Mouse (Mus musculus): ENCODE measurements around the gene Eda. TPM values are rescaled to one million over a fixed set of nuclear protein-coding genes. Genes with fewer than 3 reads are reported as not detected.
A peak's percentile ranks its signal among the peaks of the same experiment; 100 is the strongest.

The Eda gene
- total and polyA plus RNA-seq, 3 experiments: 0.13 to 0.40 (median 0.30) TPM

- H3K79me2 ChIP-seq (replicated peaks; ENCODE audit: control insufficient read depth, extremely low read depth, insufficient read depth, poor library complexity, severe bottlenecking): no peaks in the 10 kb centered on the region
- TF ChIP-seq PAX5 (IDR thresholded peaks at IDR 0.05; ENCODE audit: low read length) (no peak), E2F4 (IDR thresholded peaks at IDR 0.05; ENCODE audit: insufficient replicate concordance, low read depth, low read length) (no peak)
- H3K4me3 ChIP-seq (replicated peaks in 1 of 3; ENCODE audit: low read depth in 2 of 3, low read length in 2 of 3, poor library complexity in 1 of 3): peak overlapping the region in 2 of 3 experiments; percentile 24 to 54
- H3K9me3 ChIP-seq (replicated peaks; ENCODE audit: low read length): no peaks in the 10 kb centered on the region
- peaks cover 2 to 3% of the 10 kb centered on the region in 2 experiments; a peak in 1 of 4 replicates for H3K4me1 ChIP-seq (ENCODE audit: control insufficient read depth in 1 of 2, insufficient read depth in 2 of 2)
- no peak overlapping the region for H3K9ac ChIP-seq (ENCODE audit: insufficient read depth, low read depth)
- H3K27ac ChIP-seq (ENCODE audit: insufficient read depth, low read depth): no peak overlapping the region
- peak overlapping the region; percentile 74 for H3K4me2 ChIP-seq (ENCODE audit: insufficient read depth, low read depth, poor library complexity, severe bottlenecking)
- dilution Hi-C loops (cut with MboI; ENCODE audit: extremely low pct_ligation_motif_present, extremely low pct_unique_long_range_greater_than_20kb, low sequenced_read_pairs) (no loop called here), in situ Hi-C loops (cut with MboI; ENCODE audit: low pct_ligation_motif_present, low pct_unique_long_range_greater_than_20kb, low sequenced_read_pairs) (no loop called here)
- no peaks in the 10 kb centered on the region for H3K36me3 ChIP-seq (replicated peaks in 1 of 2; ENCODE audit: control insufficient read depth in 1 of 2, insufficient read depth in 1 of 2, low read length in 1 of 2)
- no peaks in the 10 kb centered on the region for H3K27me3 ChIP-seq (replicated peaks)
- DNase-seq (ENCODE audit: extremely low read depth): no peak
Measured at GRCm38 (mm10) chrX:99975985-99976924, 849 bp downstream of the Eda start.

- Histone ChIP-seq H3K36me3 (replicated peaks in 1 of 2; ENCODE audit: control insufficient read depth in 1 of 2, insufficient read depth in 1 of 2, low read length in 1 of 2) (no peaks in the 10 kb centered on the region), H3K27ac (ENCODE audit: insufficient read depth, low read depth) (no peak overlapping the region), H3K79me2 (replicated peaks; ENCODE audit: control insufficient read depth, extremely low read depth, insufficient read depth, poor library complexity, severe bottlenecking) (no peaks in the 10 kb centered on the region), H3K9ac (ENCODE audit: insufficient read depth, low read depth) (no peak overlapping the region), H3K9me3 (replicated peaks; ENCODE audit: low read length) (no peaks in the 10 kb centered on the region), H3K4me3 (replicated peaks in 1 of 3; ENCODE audit: low read depth in 2 of 3, low read length in 2 of 3, poor library complexity in 1 of 3) (no peak overlapping the region), H3K4me2 (ENCODE audit: insufficient read depth, low read depth, poor library complexity, severe bottlenecking) (no peak overlapping the region), H3K4me1 (ENCODE audit: control insufficient read depth in 1 of 2, insufficient read depth in 2 of 2) (peaks cover 2 to 3% of the 10 kb centered on the region in 2 experiments; a peak in 1 of 4 replicates), H3K27me3 (replicated peaks) (no peaks in the 10 kb centered on the region)
- TF ChIP-seq HCFC1 (IDR thresholded peaks at IDR 0.05; ENCODE audit: low read depth, low read length): no peak
- peak; percentile 24; the same call in 1 of the 2 replicates for TF ChIP-seq SMC3 (IDR thresholded peaks at IDR 0.05; ENCODE audit: low read depth, low read length)
- TF ChIP-seq POLR2A (IDR thresholded peaks at IDR 0.05; ENCODE audit: low read depth, low read length): no peak
- peak; percentile 25 for TF ChIP-seq RAD21 (IDR thresholded peaks at IDR 0.05; ENCODE audit: low read depth, low read length)
- peak in 1 of 2 experiments; percentile 44; a peak in 1 of 4 replicates for TF ChIP-seq CTCF (conservative IDR thresholded peaks at IDR 0.05 in 1 of 2, IDR thresholded peaks at IDR 0.05 in 1 of 2; ENCODE audit: low read depth in 2 of 2, low read length in 2 of 2)
- no peak for TF ChIP-seq EP300 (IDR thresholded peaks at IDR 0.05; ENCODE audit: low read length)
- TF ChIP-seq JUND (conservative IDR thresholded peaks at IDR 0.05; ENCODE audit: low read depth, low read length): no peak
- no peak for TF ChIP-seq ZMIZ1 (IDR thresholded peaks at IDR 0.05; ENCODE audit: low read depth, low read length)
- no peak for TF ChIP-seq KAT2A (IDR thresholded peaks at IDR 0.05; ENCODE audit: insufficient replicate concordance, low read length)
- dilution Hi-C loops (cut with MboI; ENCODE audit: extremely low pct_ligation_motif_present, extremely low pct_unique_long_range_greater_than_20kb, low sequenced_read_pairs) (no loop called here), in situ Hi-C loops (cut with MboI; ENCODE audit: low pct_ligation_motif_present, low pct_unique_long_range_greater_than_20kb, low sequenced_read_pairs) (no loop called here)
- peak; percentile 16 for DNase-seq (ENCODE audit: extremely low read depth)
Measured at GRCm38 (mm10) chrX:99978354-99978753, 2.9 kb downstream of the Eda start.

- Histone ChIP-seq H3K27ac (ENCODE audit: insufficient read depth, low read depth) (no peak overlapping the region), H3K36me3 (replicated peaks in 1 of 2; ENCODE audit: control insufficient read depth in 1 of 2, insufficient read depth in 1 of 2, low read length in 1 of 2) (no peaks in the 10 kb centered on the region), H3K9me3 (replicated peaks; ENCODE audit: low read length) (no peaks in the 10 kb centered on the region), H3K27me3 (replicated peaks) (no peaks in the 10 kb centered on the region), H3K9ac (ENCODE audit: insufficient read depth, low read depth) (no peak overlapping the region), H3K4me3 (replicated peaks in 1 of 3; ENCODE audit: low read depth in 2 of 3, low read length in 2 of 3, poor library complexity in 1 of 3) (no peak overlapping the region), H3K4me1 (ENCODE audit: control insufficient read depth in 1 of 2, insufficient read depth in 2 of 2) (no peaks in the 10 kb centered on the region), H3K79me2 (replicated peaks; ENCODE audit: control insufficient read depth, extremely low read depth, insufficient read depth, poor library complexity, severe bottlenecking) (no peaks in the 10 kb centered on the region), H3K4me2 (ENCODE audit: insufficient read depth, low read depth, poor library complexity, severe bottlenecking) (no peak overlapping the region)
- dilution Hi-C loops (cut with MboI; ENCODE audit: extremely low pct_ligation_motif_present, extremely low pct_unique_long_range_greater_than_20kb, low sequenced_read_pairs): no loop called here
- in situ Hi-C loops (cut with MboI; ENCODE audit: low pct_ligation_motif_present, low pct_unique_long_range_greater_than_20kb, low sequenced_read_pairs): no loop called here
- DNase-seq (ENCODE audit: extremely low read depth): no peak
- no peak for TF ChIP-seq POLR2A (IDR thresholded peaks at IDR 0.05; ENCODE audit: low read depth, low read length)
- no peak for TF ChIP-seq ETS1 (conservative IDR thresholded peaks at IDR 0.05; ENCODE audit: low read depth, low read length)
- no peak for TF ChIP-seq ZMIZ1 (IDR thresholded peaks at IDR 0.05; ENCODE audit: low read depth, low read length)
- no peak for TF ChIP-seq USF2 (conservative IDR thresholded peaks at IDR 0.05; ENCODE audit: low read depth, low read length)
- no peak for TF ChIP-seq ZC3H11A (IDR thresholded peaks at IDR 0.05; ENCODE audit: low read depth, low read length)
- no peak for TF ChIP-seq SIN3A (IDR thresholded peaks at IDR 0.05; ENCODE audit: low read length)
- no peak for TF ChIP-seq GABPA (IDR thresholded peaks at IDR 0.05; ENCODE audit: insufficient replicate concordance, low read depth, low read length)
- TF ChIP-seq NRF1 (IDR thresholded peaks at IDR 0.05; ENCODE audit: low read depth, low read length): no peak
- no peak for TF ChIP-seq KAT2A (IDR thresholded peaks at IDR 0.05; ENCODE audit: insufficient replicate concordance, low read length)
- TF ChIP-seq MAFK (IDR thresholded peaks at IDR 0.05; ENCODE audit: insufficient replicate concordance, low read length): no peak
- TF ChIP-seq RCOR1 (conservative IDR thresholded peaks at IDR 0.05; ENCODE audit: low read depth, low read length): no peak
- no peak for TF ChIP-seq USF1 (IDR thresholded peaks at IDR 0.05; ENCODE audit: low read depth, low read length)
- no peak for TF ChIP-seq BHLHE40 (IDR thresholded peaks at IDR 0.05; ENCODE audit: low read depth, low read length)
- no peak for TF ChIP-seq MEF2A (IDR thresholded peaks at IDR 0.05; ENCODE audit: borderline replicate concordance, low read depth, low read length)
- TF ChIP-seq ZKSCAN1 (IDR thresholded peaks at IDR 0.05; ENCODE audit: borderline replicate concordance, low read depth, low read length): no peak
- TF ChIP-seq MAZ (IDR thresholded peaks at IDR 0.05; ENCODE audit: low read depth, low read length): no peak
Measured at GRCm38 (mm10) chrX:99993434-99993833, 18.0 kb downstream of the Eda start.

Measured in CH12.LX (cell line).